Mouse (Mus musculus) liver, postnatal 0 days (tissue): ENCODE measurements around the gene Hcn1.

Experiments used
- CTCF ChIP-seq: sonication (generic); IDR thresholded peaks from 2 replicates; pipeline ENCODE4 v1.5.1; 2016; ENCODE audit warnings: antibody characterized with exemption, low read depth
- EP300 ChIP-seq: IDR thresholded peaks from 2 replicates; pipeline ENCODE4 v1.6.1; 2016; ENCODE audit warnings: antibody characterized with exemption, low read depth, mild to moderate bottlenecking

- TF ChIP-seq CTCF, result no peak
- no peak for TF ChIP-seq EP300
These were observed 183.3 kb downstream of the Hcn1 start for GRCm38 (mm10) chr13:117785376-117785775.
